Mouse (Mus musculus) WW6 (cell line): ENCODE measurements around the gene Olfr1239.

Source experiments
- DNase-seq: peaks from one replicate; pipeline ENCODE4 v3.0.0-alpha.2; 2013; ENCODE audit warnings: low read depth, low spot score

The Olfr1239 gene

DNA sequence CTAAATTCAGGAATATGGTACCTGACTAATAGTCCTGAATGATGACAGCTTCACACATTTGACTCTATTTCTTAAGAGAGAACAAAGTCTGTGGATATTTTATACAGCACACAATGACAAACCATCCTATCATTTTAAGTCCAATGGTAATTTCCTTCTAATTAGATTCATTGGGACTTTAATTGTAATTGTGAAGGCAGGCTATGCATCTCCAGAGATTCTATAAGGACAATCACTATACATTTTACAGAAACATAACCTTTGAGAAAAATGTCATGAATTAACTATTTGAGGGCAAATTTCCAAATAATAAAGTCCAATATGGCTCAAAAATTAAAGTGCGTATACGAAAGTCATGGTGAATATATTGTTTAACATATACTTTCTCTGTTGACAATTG is at the start of gene Olfr1239:
Gene Olfr1239, minus strand, starts transcription at position 101 of the 400 bp plus-strand sequence.
- no peak for DNase-seq

DNA sequence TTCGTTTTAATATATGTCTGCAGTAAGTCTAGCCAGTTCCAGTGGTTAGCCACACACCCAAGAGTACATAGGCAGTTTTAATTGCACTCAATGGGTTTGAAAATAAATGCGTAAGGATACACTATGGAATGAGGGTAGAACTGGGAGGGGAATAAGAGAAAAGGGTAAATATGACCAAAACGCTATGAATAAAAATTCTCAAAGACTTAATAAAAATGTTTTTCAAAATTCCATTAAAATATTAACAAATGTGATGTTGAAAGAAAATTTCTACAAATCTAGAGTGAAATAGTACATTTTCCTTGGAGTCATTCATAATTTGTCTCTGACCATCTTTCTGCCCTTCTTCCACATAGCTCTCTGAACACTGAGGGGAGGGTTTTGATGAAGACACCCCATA is 22.7 kb upstream of the Olfr1239 start, which contains the start of gene Olfr1240:
Gene Olfr1240, minus strand, starts transcription at position 101 of the 400 bp plus-strand sequence.
- no peak for DNase-seq

DNA sequence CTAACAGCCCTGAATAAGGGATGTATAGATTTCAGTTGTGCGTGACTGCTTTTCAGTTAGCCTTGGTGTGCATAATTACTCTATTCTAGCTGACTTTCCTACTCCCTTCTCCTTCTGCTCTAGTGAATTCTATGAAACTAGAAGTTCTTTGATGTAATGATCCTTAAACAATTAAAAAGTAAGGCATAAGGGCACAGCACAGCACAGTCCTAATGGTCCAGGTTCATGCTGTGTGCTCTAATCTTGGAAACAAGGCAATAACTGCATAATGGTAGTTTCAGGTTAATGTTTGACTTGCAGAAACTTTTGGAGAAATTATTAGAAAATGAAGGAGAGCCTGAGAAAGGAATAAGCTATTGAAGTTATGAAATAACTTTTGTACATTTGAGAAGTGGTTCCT is 5.7 kb downstream of the Olfr1239 start:
- no peak for DNase-seq

DNA sequence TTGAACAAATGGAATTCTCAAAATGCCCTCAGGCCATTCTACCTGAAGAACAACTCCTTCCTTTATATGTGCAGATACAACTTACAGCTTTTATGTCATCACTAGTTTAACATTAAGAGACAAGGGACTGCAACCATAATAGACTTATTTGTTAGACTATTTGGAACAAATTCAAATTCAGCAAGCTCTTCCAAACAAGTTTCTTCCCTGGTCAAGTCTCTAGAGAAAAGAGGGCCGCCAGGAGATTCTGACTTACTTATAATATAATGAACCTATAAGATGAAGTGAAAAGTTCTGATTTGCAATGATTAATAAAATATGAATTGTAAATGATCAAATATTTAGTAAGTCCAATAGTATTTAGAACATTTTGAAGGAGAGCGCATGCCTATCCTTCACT is 10.6 kb downstream of the Olfr1239 start, which contains the start of gene Olfr1238:
Gene Olfr1238, minus strand, starts transcription at position 101 of the 400 bp plus-strand sequence.
- no peak for DNase-seq

DNA sequence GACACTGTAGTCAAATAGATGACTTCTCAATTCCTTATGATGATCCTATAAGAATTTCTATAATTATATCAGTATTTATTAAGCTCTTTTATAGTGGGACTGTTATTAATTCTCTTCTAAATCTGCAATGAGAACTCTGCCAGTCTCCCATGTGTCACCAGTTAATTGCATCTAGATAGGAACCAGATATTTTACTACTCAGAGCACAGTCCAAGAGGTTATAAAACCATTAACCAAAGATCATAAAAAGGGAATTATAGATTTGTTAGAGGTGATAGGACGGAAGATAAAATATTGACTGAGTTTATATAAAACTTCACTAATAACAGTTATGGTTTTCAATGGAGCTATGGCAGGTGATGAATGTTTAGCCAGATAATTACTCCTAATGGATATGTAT is 19.3 kb downstream of the Olfr1239 start:
- DNase-seq = no peak
